Mouse (Mus musculus) kidney, embryonic 14.5 days (tissue): Measurements from ENCODE around the gene Fbl. TPM values are rescaled to one million over a fixed set of nuclear protein-coding genes. Genes with fewer than 3 reads are reported as not detected.
"Not testable (repeated sequence)": the region's sequence is repeated elsewhere in the genome, so short reads cannot be mapped to it uniquely, and the experiment has no call there.

ENCODE experiments used
- ATAC-seq: fragments of 200-750 bp; cut with Nextera tagmentation; 2 replicates; pipeline ENCODE4 v1.8.0; 2017; ENCODE audit warnings: moderate number of reproducible peaks, mild to moderate bottlenecking, moderate TSS enrichment, moderate library complexity; ENCODE audit not compliant: low FRiP score, low TSS enrichment
- H3K27ac ChIP-seq: fragments of 300-500 bp; sonication (generic); 2 replicates; pipeline ENCODE4 v1.5.1; 2014; ENCODE audit warnings: low read depth, mild to moderate bottlenecking, low read length, moderate library complexity, mixed read lengths
- H3K27me3 ChIP-seq: fragments of 300-500 bp; sonication (generic); 2 replicates; pipeline ENCODE4 v1.6.1; 2014; ENCODE audit warnings: mild to moderate bottlenecking, low read length; ENCODE audit not compliant: control insufficient read depth, insufficient read depth
- H3K36me3 ChIP-seq: fragments of 300-500 bp; sonication (generic); 2 replicates; pipeline ENCODE4 v1.6.1; 2014; ENCODE audit warnings: low read length, mixed read lengths; ENCODE audit not compliant: control insufficient read depth, insufficient read depth
- H3K4me1 ChIP-seq: fragments of 300-500 bp; sonication (generic); 2 replicates; pipeline ENCODE4 v1.6.1; 2014; ENCODE audit warnings: low read length, mixed read lengths; ENCODE audit not compliant: control insufficient read depth, insufficient read depth
- H3K4me2 ChIP-seq: fragments of 300-500 bp; sonication (generic); replicated peaks from 2 replicates; pipeline ENCODE4 v1.6.1; 2014; ENCODE audit warnings: low read depth, mild to moderate bottlenecking, low read length
- H3K4me3 ChIP-seq: fragments of 300-500 bp; sonication (generic); 2 replicates; pipeline ENCODE4 v1.5.1; 2014; ENCODE audit warnings: mild to moderate bottlenecking, low read length
- H3K9ac ChIP-seq: fragments of 300-500 bp; sonication (generic); 2 replicates; pipeline ENCODE4 v1.6.1; 2014; ENCODE audit warnings: low read depth, mild to moderate bottlenecking, low read length, moderate library complexity
- H3K9me3 ChIP-seq: fragments of 300-500 bp; sonication (generic); 2 replicates; pipeline ENCODE4 v1.6.1; 2016; ENCODE audit warnings: low read length; ENCODE audit not compliant: control insufficient read depth
- WGBS: fragments of 180-500 bp; shearing (Covaris S2); extraction: QIAGEN DNeasy Blood & Tissue Kit; methylation state at CpG from one replicate; pipeline ENCODE4 v1.1.7; 2014; 5-methylcytosine and 5-hydroxymethylcytosine counted together
- polyA plus RNA-seq: library from polyadenylated mRNA; unstranded; fragments of >200 nt; fragmentation: Nextera tagmentation; extraction: Ambion mirVana; gene quantifications from 2 replicates; pipeline ENCODE4 v1.2.1, GENCODE M21; 2014

The Fbl gene
- polyA plus RNA-seq, 1 experiment from 2014 or later = 57.0 TPM

DNA sequence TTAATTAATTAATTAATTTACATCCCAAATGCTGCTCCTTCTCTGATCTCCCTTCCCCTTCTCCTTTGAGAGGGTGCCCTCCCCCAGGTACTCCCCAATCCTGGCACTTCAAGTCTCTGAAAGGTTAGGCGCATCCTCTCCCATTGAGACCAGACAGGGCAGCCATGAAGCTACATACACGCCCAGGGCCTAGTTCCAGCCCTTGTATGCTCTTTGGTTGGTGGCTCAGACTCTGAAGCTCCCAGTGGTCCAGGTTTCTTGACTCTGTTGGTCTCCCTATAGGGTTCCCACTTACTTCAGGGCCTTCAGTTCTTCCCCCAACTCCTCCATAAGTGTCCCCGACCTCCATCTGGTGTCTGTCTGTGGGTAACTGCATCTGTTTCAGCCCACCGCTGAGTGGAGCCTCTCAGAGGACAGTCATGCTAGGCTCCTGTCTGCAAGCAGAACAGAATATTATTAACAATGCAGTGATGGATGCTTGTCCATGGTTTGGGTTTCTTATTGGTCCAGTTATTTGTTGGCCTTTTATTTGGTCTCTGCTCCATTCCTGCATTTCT is 36.6 kb downstream of the Fbl start:
- no peak overlapping the region for H3K4me2 ChIP-seq
- H3K27ac ChIP-seq = no peak overlapping the region
- no peaks in the 10 kb centered on the region for H3K27me3 ChIP-seq
- H3K36me3 ChIP-seq = no peaks in the 10 kb centered on the region
- no peak overlapping the region for H3K9ac ChIP-seq
- 74% methylated on average over 4 of the region's 4 CpGs for WGBS
- no peaks in the 10 kb centered on the region for H3K9me3 ChIP-seq
- no peak for ATAC-seq
- H3K4me3 ChIP-seq = no peak overlapping the region
- H3K4me1 ChIP-seq = no peaks in the 10 kb centered on the region

DNA sequence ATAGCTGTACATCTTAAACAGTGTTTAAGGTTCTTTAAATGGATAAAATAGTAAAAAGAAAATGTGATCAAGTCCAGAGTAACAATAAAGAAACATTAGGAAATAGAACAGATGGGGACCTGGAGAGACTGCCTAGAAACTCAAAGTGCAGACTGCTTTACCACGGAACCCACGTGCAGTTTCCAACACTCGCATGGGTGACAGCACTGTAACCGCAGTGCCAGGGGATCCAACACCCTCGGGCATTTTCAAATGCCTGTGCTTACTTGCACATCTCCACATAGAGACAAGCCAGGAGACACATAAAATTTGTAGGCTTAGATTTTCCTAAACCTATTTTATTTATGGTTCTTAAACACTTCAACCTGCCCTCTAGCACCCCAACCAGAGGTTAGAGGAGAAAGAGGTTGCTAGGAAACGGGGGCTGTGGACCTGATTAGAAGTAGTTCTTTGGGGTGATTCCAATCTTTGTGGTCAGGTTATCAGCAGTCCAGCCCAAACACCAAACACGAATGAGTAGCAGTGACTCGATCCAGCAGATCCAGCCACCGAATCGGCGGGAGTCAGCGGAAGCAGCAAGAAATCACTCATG is 39.0 kb downstream of the Fbl start:
- Histone ChIP-seq H3K4me3 (peak overlapping the region; percentile 25), H3K9ac (peak overlapping the region; percentile 54; the same call in 1 of the 2 replicates), H3K27ac (no peak overlapping the region), H3K4me2 (peak overlapping the region; percentile 40), H3K27me3 (no peaks in the 10 kb centered on the region), H3K9me3 (no peaks in the 10 kb centered on the region), H3K4me1 (no peaks in the 10 kb centered on the region), H3K36me3 (no peaks in the 10 kb centered on the region)
- WGBS = 45% methylated on average over 12 of the region's 12 CpGs
- ATAC-seq = no peak

DNA sequence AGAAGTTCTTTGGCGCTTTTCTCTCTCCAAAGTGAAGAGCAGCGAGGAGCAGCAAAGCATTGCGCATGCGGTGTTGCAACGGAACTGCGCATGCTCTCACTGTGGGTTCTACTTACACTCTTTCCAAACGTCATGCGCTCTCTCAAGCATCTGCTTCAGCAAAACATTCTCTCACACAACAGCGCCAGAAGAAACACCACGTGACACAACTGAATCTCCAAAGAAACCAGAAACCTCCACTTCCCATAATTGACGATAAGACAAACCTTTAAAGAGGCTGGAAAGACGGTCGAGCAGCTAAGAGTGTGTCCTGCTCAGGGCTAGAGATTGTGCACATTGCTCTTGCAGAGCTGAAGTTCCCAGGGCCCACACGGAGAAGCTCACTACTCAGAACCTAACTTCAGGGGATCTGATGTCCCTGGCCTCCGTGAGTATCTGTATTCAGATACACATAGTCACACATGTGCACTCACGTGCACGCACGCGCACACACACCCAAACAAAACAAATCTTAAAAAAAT is 39.5 kb downstream of the Fbl start:
- Histone ChIP-seq H3K9me3 (no peaks in the 10 kb centered on the region), H3K4me1 (no peaks in the 10 kb centered on the region), H3K9ac (peak overlapping the region; percentile 54; the same call in 1 of the 2 replicates), H3K36me3 (no peaks in the 10 kb centered on the region), H3K27ac (no peak overlapping the region), H3K4me3 (peak overlapping the region; percentile 25), H3K4me2 (peak overlapping the region; percentile 40), H3K27me3 (no peaks in the 10 kb centered on the region)
- WGBS = 44% methylated on average over 19 of the region's 19 CpGs
- ATAC-seq = peak; percentile 59

DNA sequence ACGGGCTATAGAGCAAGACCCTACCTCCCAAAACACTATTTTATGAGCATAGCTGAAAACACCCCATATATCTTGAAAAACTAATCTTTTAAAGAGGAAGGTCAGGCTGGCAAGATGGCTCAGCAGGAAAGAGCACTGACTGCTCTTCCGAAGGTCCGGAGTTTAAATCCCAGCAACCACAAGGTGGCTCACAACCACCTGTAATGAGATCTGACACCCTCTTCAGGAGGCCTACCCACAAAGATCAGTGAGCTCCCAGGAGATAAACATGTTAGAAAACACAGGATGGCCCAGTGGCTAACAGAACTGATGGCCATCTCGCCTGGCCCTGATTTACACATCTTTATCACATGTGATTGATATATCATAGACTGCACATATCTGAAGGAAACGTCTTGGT is 41.2 kb downstream of the Fbl start:
- no peak overlapping the region for H3K4me2 ChIP-seq
- H3K27ac ChIP-seq = no peak overlapping the region
- 50% methylated on average over 5 of the region's 5 CpGs for WGBS
- H3K4me3 ChIP-seq = no peak overlapping the region
- ATAC-seq = no peak
- H3K9me3 ChIP-seq = no peaks in the 10 kb centered on the region
- H3K4me1 ChIP-seq = no peaks in the 10 kb centered on the region
- H3K9ac ChIP-seq = no peak overlapping the region
- H3K36me3 ChIP-seq = no peaks in the 10 kb centered on the region
- no peaks in the 10 kb centered on the region for H3K27me3 ChIP-seq

DNA sequence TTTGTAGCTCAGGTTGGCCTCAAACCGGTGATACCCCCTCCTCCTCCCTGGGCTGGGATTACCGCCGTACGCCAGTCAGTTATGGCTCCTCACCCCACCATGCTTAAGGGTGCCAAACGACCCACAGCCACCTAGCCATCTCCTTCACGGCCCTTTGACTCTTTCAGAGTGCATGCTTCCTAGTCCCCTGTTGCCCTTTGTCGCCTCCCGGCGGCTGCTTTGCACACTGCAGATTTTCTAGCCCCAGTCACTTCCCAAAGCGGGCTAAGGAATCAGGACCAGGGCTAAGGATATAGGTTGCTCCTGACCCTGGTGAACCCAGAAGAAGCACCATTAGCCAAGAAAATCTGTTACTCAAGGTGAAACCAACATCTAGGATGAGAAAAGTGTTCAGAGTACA is 44.6 kb downstream of the Fbl start:
- ATAC-seq = 0 out of 2 replicates have a peak, but pooled peaks have one; percentile 35
- Histone ChIP-seq H3K9me3 (no peaks in the 10 kb centered on the region), H3K4me2 (no peak overlapping the region), H3K9ac (no peak overlapping the region), H3K4me3 (no peak overlapping the region), H3K27ac (no peak overlapping the region), H3K36me3 (no peaks in the 10 kb centered on the region), H3K27me3 (no peaks in the 10 kb centered on the region), H3K4me1 (no peaks in the 10 kb centered on the region)
- WGBS = 30% methylated on average over 10 of the region's 10 CpGs

DNA sequence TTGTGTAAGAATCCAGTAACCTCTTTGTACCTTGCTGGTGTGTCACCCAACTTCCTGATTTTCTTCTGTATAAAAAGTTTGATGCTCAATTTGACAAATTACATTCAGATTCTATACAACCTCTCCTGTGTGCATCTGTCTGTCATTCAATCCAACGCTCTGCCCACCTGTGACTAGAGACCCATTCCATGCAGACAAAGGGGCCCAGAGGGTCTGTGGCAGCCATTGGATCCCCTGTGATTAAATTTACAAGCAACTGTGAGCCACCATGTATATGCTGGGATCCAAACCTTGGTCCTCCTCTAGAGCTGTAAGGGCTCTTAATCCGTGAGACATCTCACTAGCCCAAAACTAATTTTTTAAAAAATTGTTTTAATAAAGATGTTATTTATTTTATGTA is 46.4 kb downstream of the Fbl start:
- not testable (repeated sequence) for H3K36me3 ChIP-seq, ATAC-seq, H3K9me3 ChIP-seq, H3K27me3 ChIP-seq, H3K9ac ChIP-seq, H3K4me2 ChIP-seq, H3K4me3 ChIP-seq, H3K4me1 ChIP-seq, H3K27ac ChIP-seq
- WGBS = 82% methylated on average over 2 of the region's 2 CpGs

DNA sequence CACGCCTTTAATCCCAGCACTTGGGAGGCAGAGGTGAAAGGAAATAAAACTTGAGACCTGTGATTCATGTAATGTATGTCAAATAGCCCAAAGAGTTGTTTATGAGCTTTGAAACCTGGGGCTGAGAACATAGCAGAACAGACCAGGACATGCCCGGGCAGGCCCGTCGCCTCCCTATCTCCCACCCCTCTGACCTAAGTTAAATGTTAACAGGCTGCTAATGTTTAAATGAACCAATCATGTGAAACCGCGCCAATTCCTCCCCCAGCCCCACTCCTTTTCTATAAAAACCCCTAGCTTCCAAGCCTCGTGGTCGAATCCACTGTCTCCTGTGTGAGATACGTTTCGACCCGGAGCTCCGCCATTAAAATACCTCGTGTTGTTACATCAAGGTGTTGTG is 48.3 kb downstream of the Fbl start:
- not testable (repeated sequence) for ATAC-seq, H3K4me2 ChIP-seq, H3K4me1 ChIP-seq, H3K9me3 ChIP-seq, H3K4me3 ChIP-seq, H3K27me3 ChIP-seq, H3K36me3 ChIP-seq, H3K27ac ChIP-seq, H3K9ac ChIP-seq
- 66% methylated on average over 4 of the region's 13 CpGs for WGBS

DNA sequence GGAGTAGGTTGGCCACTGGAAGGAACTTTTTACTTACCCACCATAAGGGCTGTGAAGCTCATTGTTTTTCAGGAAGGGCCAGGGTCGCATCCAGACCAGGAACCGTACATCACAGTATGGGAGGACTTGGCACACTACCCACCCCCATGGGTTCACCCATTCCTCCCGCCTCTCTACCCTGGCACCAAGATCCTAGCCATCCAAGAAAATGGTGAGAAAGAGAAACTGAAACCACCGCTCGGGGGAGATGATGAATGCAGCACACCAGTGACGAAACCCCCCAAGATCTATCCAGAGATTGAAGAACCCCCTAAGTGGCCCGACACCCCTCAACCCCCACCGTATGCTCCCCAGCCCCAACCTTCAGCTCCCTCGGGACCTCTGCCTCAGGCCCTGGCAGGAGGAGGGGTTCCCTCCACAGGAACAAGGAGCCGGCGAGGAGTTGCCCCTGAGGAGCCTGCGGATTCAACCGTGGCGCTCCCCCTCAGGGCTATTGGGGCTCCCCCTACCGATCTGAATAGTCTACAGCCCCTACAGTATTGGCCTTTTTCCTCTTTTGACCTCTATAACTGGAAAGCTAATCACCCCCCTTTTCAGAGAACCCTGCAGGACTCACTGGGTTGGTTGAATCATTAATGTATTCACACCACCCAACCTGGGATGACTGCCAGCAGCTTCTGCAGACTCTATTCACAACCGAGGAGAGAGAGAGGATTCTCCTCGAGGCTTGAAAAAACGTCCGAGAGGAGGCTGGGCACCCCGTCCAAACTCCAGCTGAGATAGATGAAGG is 49.6 kb downstream of the Fbl start:
- not testable (repeated sequence) for H3K4me1 ChIP-seq, H3K9ac ChIP-seq, H3K4me2 ChIP-seq, H3K9me3 ChIP-seq, H3K27me3 ChIP-seq, H3K4me3 ChIP-seq, H3K27ac ChIP-seq, H3K36me3 ChIP-seq, ATAC-seq
- WGBS = 91% methylated on average over 20 of the region's 20 CpGs

DNA sequence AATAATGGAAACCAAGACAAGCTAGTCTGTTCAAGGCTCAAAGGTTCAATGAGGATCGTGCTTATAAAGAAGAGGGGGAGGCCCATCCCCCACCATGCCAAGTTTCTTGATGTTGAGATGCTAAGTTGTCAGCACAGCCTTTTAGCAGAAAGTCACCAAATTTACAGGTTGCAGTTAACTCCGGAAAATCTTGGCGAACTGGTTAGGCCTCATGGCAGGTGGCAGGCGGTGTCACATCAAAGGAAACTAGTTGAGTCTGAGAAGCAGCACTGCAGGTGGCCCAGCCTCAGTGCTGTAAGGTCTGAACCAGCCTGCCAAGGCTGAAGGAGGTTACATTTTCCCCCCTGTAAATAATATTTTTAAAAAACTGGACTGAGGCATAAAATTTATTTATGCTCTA is 57.3 kb downstream of the Fbl start:
- not testable (repeated sequence) for H3K4me1 ChIP-seq, H3K27me3 ChIP-seq, H3K36me3 ChIP-seq, H3K27ac ChIP-seq, H3K9ac ChIP-seq, ATAC-seq, H3K9me3 ChIP-seq, H3K4me2 ChIP-seq, H3K4me3 ChIP-seq
- WGBS = 85% methylated on average over 4 of the region's 4 CpGs
